Mouse (Mus musculus) heart, adult 9 months (tissue): ENCODE data around the gene Bmf.

Experiments
- DNase-seq, 2 experiments: peaks; one replicate each; pipeline ENCODE4 v3.0.0; 2022; ENCODE audit warnings: low spot score in 2 of 2

Bmf gene

DNA sequence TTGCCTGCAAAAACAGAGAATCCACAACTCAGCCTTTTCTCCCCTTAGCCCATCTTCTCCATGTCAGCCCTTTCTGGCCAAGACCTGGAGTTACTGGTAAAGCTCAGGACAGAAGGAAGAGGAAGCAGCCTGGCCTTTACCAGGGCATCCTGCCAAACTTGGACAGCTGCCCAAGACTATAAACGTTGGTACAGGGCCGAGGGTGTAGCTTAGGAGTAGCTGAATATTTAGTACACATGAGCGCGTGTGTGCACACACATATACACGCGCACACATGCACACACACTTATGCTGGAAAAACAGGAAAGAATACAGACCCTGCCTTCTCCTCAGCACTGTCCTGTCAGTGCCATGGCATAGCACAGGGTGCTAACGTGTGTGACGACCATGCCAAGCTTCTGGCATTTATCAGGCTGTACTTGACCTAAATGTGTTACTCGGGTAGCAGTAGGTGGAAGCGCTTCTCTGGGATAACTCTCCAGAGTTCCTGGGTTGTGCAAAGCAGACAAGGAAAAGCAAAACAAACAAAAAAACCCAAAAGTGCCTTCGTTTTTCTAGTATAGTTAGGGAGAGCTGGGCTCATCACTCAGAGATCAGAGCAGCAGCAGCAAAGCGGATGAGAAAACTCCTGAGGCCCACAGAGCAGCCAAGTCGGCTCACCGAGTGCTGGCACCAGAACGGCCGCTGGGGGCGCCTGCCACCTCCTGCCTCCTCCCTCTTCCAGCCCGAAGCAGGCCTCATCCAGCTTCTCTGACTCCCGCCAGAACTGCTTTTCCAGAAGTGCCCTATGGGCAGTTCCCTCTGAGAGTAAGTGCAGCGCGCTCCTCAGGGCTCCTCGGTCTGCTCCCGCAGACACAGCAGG is 4.0 kb downstream of the Bmf start:
- DNase-seq = peak; percentile 90 to 93

DNA sequence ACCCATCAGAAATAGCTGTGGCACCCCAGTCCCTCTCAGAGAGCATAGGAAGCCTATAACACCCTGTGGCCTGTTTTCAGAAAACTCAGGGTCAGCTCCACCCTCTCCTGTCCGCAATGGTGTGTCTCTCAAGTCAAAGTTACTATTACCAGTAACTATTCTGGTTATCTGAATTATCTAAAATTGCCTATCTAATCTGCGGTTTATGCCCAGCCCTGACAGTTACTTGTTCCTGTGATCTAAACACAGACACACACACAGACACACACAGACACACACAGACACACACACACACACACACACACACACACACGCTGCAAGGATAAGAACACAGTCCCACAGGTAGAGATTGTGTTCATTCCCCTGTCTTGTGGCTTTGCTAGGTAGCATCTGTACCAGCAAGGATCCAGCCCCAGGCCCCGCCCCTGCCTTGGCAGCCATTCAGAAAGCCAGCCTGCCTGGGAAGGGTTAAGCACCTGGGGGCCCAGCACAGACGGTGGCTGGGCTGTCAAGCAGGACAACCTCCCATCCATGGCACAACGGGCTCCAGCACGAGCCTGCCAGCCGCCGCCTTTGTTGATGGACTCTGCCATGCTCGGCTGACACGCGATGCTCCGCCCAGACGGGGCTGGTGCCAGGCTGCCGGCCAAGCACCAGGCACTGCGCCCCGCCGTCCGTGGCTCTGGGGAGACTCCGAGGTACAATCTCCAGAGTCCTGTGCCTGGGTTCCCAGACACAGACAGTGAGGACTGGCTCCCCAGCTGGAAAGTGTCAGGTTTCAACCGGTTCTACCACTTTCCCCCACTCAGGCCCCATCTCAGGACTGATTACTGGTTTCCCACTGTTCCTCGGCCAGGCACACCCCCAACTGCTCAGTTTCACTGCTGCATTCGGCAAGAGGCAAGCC is 5.3 kb downstream of the Bmf start:
- peak; percentile 72 to 82 for DNase-seq

DNA sequence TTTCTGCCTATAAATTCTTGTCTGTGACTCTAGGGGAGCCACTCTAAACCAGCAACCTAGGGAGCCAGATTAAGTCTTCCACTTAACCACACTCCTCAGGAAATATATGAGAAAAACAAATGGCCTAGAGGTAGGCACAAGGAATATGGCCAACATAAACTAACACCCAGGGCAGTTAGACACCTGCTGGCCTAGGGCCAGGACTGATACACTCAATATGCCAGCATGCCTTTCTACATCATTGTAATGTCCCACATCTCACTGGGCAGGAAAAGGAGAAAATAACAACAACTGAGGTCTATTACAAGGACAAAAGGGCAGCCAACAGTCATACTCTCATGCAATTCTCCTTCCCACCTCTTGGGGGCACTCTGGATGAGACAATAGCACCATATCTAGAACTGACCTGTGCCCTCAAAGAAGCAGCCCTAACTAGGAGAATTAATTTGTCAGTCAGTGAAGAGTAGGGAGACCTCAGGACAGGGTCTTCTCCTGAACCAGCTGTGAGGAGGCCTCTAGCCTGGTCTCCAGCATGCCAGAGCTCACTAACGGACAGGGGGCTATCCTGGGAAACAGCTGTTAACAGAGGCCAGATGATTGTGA is 6.4 kb downstream of the Bmf start:
- DNase-seq = no peak

DNA sequence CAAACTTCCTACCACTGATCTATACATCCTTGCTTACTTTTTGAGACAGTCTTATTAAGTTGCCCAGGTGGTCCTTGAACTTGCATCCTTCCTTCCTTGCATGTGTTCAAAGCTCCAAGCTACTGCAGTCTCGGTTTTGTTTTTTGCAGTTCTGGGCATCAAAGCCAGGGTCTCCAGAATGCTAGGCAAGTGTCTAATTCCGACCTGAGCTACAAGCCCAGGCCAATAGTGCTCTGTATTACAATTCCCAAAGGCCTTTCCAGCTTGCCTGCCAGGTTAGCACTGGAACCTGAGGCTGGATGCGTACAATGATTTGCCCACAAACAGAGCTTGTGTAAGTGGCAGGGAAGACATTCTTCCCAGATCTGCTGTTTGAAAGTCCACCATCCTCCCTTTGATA is 7.8 kb downstream of the Bmf start:
- DNase-seq = no peak

DNA sequence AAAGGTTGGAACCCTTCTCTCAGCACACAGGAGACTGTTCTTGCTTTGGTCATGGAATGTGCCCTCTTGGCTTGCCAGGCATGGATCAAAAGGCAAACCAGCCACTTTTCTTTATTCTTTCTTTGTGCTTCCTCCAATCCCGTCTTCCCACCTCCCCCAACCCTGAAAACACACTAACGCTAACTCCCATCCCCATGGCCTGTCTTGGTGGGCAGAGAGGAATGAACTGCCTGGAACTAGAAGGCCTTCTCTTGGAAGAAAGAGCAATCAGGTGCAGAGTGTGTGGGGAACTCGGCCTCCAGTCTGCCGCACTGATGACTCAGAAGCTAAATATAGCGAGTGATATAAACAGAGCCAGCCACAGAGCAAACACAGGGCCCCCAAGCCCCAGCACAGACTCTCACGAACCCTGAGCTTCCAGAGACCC is 8.8 kb downstream of the Bmf start:
- peak; percentile 76 to 79 for DNase-seq

DNA sequence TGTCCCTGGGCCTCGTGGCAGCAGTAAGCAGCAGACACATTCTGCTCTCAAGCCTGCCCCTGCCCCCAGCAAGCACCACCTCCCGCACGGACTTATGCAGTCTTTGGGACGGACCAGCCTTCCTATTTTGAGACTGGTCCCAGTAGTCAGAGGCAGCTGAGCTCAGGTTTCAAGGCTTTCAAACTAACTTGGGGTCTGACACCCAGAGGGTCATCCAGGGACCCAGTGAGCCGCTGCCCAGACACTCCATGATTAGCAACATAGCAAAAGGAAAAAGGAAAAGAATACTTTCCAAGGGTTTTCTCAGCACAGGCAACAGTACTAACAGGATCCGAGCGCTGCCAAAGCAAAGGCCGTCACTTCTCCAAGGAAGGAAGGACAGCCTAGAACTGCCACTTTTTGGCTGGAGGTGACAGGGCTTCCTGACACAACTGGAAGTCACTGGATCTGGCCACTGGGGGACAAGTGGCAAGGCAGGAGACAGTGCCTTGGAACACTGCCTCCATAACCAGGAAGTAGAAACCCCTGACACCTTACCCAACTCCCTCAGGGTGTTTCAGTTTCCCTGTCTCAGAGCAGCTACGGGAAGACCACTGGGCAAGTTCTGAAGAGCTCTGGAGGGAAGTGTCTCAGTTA is 9.5 kb downstream of the Bmf start:
- peak; percentile 65 to 73 for DNase-seq

DNA sequence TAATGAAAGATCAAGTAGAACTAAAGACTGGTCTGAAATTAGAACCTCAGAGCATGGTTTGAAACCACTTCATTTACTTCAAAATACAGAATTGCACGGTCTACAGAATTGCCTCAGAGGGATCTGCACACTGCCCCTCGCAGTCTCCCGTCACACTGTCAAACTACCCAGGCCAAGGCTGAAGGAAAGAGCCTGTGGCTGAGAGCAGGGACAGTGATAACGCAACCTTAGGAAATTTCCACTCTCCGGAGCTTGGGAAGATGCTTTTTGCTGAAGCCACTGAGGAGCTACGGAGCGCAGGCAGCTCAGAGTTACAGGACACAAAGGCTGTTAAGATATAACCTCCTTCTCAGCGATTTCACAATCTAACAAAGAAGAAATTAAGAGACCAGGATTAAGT is 10.4 kb downstream of the Bmf start:
- DNase-seq = no peak

DNA sequence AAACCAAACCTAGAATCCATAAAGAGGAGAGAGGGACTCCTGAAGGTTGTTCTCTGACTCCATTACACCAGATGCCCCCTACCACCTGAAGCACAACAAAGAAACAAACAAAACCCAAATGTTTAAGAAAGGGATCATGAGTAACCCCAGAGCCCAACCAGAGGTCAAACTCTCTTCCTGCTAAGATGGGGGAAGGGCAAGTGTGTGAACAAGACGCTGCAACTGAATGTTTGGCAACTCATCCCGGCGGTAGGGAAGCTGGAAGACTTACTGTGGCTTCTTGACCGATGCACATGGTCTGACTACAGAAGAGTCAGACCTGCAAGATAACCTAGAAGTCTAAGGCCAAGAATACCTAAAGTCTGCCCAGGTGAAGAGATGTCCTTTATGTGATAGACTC is 12.3 kb downstream of the Bmf start:
- no peak for DNase-seq

DNA sequence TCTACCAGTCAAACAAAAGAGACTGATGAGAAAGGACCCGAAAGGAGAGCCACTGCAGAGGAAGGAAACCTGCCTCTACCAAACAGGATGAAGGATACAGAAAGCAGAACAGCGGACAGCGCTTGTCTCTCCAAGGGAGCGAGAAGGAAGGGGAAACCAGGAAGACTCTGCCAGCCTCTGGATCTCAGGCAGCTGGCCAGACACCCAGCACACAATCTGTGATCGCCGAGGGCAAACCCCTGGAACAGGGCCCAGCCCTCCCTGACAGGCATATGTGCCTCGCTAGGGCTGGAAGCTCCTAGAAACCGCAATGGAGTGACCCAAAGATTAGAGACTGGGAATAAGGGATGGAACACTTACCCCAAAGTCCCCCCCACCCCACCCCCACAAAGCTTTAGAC is 12.9 kb downstream of the Bmf start:
- peak in 1 of 2 experiments; percentile 66 for DNase-seq

DNA sequence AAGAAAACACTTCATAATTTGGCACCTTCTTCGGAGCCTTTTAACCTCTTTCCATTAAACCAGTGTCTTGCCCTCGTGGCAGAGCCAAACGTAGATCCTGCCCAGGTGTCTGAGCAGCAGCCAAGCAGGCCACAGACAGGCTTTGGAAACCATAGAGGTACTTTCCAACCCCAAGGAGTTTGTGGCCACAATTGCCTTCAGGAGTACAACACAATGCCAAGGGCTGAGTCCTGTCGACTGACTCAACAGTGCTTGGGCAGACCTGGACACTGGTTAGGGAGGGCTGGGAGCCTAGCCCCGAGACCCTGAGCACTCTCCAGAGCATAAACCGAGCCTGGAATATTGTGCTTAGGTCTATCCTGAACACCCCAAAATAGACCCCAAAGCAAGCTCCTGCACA is 13.4 kb downstream of the Bmf start:
- no peak for DNase-seq

DNA sequence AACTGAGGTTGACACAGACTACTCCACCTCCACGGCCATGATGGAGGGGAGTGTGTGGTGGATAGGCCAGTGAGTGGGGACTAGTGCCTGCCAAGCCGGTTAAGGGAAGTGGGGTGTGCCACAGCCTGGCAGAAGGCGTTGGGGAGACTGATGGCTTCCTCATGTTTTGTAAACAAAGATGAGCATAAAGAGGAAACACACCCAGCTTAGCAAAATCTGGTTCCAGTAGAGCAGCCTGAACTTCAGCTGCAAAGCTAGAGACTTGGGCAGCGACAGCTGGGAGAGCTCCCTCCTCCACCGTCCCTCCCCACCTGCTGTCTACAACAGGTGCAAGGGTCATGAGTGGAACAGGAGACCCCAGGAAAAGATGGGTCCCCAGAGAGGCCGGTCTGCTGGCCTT is 15.5 kb downstream of the Bmf start:
- no peak for DNase-seq

DNA sequence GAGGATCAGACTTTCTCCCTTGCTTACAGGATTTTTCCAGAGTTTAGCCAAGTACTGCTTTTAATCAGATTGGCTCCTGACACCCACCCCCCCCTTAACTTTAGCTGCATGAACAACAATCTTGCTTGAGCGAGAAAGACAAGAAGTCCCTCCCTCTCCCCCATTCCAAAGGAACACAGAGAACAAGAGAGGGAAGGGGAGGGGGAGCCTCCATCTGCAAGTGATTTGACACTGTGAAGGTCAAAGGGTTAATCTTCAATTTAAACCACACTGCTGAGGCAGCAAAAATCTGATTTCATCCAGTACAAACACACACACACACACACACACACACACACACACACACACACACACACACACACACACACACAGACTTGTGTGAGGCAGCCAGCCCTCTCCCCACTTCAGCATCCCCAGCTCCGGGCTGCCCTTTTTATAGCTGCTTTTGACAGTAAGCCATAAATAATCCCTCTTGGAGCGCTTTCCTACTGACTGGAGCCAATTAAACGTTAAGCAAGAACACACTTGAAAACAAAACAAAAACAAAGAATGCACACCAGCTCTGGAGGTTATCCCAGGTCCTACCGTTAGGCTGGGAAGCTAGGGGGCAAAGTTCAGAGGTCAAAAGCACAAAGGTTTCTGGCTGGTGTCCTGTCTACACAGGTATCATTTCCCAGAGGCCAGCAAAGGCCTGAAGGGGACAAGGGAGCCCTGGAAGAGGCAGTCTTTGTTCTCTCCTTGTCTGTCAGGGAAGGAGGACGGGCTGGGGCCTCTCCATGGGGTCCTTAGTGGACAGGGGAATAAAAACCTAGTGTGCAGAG is 16.4 kb downstream of the Bmf start:
- DNase-seq = peak; percentile 63 to 78

DNA sequence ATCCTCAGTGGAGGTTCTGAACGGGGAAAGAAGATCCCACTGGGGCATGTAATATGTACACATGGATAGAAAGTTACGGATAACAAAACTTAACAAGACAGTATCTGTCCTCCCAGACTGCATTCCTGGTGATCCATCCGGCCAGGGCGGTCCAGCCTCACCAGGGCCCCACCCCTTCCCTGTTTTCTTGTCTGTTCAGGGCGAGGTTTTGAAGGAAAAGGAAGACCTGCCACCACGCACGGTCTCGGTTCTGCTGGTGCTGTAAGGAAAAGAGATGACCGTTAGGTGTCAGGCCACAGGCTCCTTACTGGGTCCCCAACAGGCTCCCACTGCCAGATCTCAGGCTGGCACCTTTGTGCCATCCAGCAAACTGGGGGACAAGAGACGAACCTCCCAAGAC is 17.1 kb downstream of the Bmf start:
- no peak for DNase-seq

DNA sequence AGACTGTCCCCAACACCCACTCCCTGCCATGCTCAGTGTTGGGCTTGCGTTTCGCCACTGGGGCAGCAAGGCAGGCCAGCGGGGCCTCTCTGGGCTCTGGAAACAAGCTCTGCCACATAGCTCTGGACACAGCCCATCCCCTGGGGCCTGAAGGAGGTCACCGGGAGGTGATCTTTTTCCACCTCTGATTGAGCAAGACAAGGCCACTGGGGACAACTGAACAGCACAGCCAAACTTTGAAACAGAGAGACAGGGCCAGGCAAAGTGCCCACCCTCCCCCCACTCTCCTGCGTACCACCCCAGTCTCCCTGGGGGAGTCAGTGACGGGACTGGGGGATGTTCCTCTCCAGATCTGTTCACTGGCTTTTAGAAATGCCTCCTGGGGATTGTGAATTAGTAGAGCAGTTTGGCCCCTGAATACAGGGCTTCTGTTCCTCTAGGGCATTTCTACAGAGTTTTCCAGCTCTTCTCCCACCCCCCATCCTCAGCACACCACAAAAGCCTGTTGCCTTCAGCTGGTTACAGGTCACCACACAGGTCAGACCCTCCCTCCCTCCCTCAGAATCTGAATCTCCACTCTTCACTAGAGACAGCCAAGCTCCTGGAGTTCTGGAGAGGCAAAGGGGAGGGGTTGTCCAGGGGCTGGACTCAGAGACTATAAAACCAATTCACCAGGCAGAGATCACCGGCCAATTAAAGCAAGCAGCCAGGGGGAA is 19.9 kb downstream of the Bmf start:
- peak; percentile 77 to 88 for DNase-seq

DNA sequence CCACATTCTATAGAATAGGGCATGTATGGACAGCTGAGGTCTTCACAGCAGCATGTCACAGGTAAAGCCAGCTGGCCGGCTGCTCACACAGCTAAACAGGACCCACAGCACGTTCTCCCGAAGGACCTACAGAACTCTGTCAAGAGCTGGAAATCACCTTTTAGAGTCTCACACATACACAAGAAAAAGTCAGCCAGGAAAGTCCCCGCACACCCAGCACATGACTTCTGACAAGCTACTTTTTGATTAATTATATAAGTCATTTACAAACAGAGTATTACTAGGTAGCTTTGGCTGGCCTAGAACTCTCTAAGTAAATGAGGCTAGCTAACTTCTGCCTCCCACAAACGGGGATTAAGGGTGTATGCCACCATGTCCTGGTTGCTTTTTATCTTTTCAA is 22.9 kb downstream of the Bmf start:
- no peak for DNase-seq

DNA sequence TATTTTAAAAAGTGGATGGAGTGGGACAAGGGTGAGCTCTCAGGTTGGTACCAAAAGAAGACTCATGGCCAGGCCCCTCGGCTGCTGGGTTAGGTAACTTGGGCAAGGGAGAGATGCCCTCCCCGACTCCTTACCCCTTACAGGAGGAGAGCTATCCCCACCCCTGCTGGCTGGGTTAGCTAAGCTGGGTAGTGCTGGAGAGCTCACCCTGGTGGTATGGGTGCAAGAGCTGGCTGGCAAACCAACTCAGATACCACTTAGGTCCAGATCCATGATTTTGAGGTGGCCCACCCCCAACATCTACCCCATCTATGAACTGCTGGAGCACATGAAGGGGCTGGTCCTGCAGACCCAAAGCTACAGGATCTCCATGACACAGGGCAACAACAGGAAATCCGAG is 24.7 kb downstream of the Bmf start:
- no peak for DNase-seq

DNA sequence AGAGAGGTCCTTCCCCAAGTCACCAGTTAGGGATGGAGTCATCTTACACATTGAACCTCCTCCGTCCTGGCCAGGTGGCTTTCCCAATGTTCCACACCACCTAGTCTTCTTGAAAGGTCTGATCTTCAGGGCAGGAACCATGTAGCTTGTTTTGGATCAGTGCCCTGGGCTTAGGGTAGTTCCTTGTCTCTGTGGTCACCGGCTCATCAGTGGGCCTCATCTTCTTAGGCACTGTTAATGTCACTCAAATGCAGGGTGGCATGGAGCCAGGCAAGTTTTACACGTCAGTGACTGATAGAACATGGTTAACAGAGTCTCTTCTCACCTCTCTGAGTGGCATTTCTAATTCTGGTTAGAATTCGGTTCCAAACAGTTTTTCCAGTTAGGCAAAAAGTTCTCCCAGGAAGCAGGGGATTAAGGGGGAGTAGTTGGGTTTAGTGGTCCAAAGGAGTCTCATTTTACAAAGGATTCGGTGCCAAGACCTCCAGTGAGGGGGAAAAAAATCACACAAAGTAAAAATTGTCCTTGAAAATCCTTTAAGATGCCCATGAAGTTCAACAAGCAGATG is 26.2 kb downstream of the Bmf start:
- DNase-seq = no peak

DNA sequence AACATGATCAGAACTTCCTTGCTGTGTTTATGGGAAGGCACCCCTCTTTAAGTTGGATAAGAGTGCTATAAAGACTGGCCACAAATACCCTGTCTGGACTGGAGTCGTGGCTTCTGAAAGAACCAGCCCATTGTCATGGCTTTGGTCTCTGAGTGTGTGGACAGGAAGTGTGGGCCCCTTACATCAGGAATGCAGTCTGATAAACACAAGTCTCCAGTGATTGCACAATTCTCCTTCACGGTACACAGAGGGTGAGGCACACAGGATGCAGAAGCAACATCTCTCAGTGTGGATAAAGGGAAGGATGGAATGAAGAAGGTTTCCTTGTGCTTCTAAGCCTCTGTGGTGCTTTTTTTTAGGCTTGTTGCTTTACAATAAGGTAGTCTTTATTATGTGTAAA is 27.2 kb downstream of the Bmf start:
- no peak for DNase-seq

DNA sequence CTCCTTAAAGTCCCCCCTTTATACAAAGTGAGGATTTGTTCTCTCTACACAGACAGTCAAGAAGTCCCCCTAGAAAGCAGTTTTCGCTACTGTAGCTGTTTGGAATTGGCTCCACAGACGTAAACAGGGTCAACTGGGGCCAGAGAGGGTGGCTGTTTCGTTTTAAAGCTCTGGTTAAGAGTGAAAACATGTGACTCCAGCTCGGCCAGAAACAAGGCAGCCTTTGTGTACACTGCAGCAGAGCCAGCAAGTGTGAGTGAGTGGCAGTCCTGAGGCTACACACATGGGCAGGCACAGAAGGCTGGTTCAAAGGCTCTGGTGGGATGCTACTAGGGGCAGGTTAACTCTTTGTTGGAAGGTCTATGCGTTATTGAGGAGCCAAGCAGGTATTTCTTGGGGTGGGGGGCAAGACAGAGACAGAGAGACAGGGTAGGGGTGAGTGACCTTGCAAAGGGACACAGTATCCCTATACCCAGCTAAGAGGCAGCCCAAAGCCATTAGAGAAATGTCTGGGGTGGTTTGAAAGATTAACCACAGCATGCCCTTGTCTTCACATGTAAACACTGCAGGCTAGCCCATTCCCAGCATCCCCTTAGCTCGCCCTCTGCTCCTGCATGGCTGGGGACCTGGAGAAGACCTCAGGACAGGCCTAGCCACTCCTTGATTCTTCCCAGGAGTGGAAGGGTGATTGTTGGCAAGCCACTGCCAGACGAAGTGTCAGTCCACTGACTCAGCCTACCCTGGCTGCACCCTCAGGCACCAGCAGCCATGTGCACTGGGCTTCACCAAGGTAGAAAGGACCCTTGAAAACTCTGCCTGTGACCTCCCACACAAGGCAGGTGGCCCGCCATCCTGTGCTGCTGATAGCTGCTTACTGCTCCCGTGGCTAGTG is 29.2 kb downstream of the Bmf start:
- DNase-seq = peak; percentile 75 to 78
